Mouse (Mus musculus): ENCODE measurements around the gene Ahcyl2. TPM values are rescaled to one million over a fixed set of nuclear protein-coding genes. Genes with fewer than 3 reads are reported as not detected.
"Not testable (repeated sequence)": the region's sequence is repeated elsewhere in the genome, so short reads cannot be mapped to it uniquely, and the experiment has no call there.

Ahcyl2 gene
- total RNA-seq, 2 experiments from 2014 or later: 48.6 to 55.4 TPM

- ATAC-seq (replicated peaks; ENCODE audit: low FRiP score, poor library complexity, severe bottlenecking): no peak
Observed at GRCm38 (mm10) chr6:29805381-29805780, 37.6 kb downstream of the Ahcyl2 start.

- no peak for ATAC-seq (replicated peaks; ENCODE audit: low FRiP score, poor library complexity, severe bottlenecking)
Observed at GRCm38 (mm10) chr6:29812076-29812475, 44.3 kb downstream of the Ahcyl2 start.

GRCm38 (mm10) chr6:29812651-29813050, 44.8 kb downstream of the Ahcyl2 start:
- ATAC-seq (replicated peaks; ENCODE audit: low FRiP score, poor library complexity, severe bottlenecking): no peak

GRCm38 (mm10) chr6:29814616-29815015, 46.8 kb downstream of the Ahcyl2 start:
- ATAC-seq (replicated peaks; ENCODE audit: low FRiP score, poor library complexity, severe bottlenecking): no peak

GRCm38 (mm10) chr6:29815060-29815459, 47.2 kb downstream of the Ahcyl2 start:
- no peak for ATAC-seq (replicated peaks; ENCODE audit: low FRiP score, poor library complexity, severe bottlenecking)

GRCm38 (mm10) chr6:29815634-29816033, 47.8 kb downstream of the Ahcyl2 start:
- ATAC-seq (replicated peaks; ENCODE audit: low FRiP score, poor library complexity, severe bottlenecking): no peak

GRCm38 (mm10) chr6:29816371-29816770, 48.6 kb downstream of the Ahcyl2 start:
- not testable (repeated sequence) for ATAC-seq (replicated peaks; ENCODE audit: low FRiP score, poor library complexity, severe bottlenecking)

GRCm38 (mm10) chr6:29819309-29819708, 51.5 kb downstream of the Ahcyl2 start:
- no peak for ATAC-seq (replicated peaks; ENCODE audit: low FRiP score, poor library complexity, severe bottlenecking)

- no peak for ATAC-seq (replicated peaks; ENCODE audit: low FRiP score, poor library complexity, severe bottlenecking)
Observed at GRCm38 (mm10) chr6:29820314-29820713, 52.5 kb downstream of the Ahcyl2 start.

- ATAC-seq (replicated peaks; ENCODE audit: low FRiP score, poor library complexity, severe bottlenecking): no peak
Observed at GRCm38 (mm10) chr6:29820926-29821325, 53.1 kb downstream of the Ahcyl2 start.

- ATAC-seq (replicated peaks; ENCODE audit: low FRiP score, poor library complexity, severe bottlenecking): no peak
Observed at GRCm38 (mm10) chr6:29821770-29822169, 54.0 kb downstream of the Ahcyl2 start.

- ATAC-seq (replicated peaks; ENCODE audit: low FRiP score, poor library complexity, severe bottlenecking): no peak
Observed at GRCm38 (mm10) chr6:29825302-29825701, 57.5 kb downstream of the Ahcyl2 start.

GRCm38 (mm10) chr6:29827291-29828242, 59.8 kb downstream of the Ahcyl2 start:
- ATAC-seq (replicated peaks; ENCODE audit: low FRiP score, poor library complexity, severe bottlenecking): no peak

- no peak for ATAC-seq (replicated peaks; ENCODE audit: low FRiP score, poor library complexity, severe bottlenecking)
Observed at GRCm38 (mm10) chr6:29828574-29829234, 60.9 kb downstream of the Ahcyl2 start.

- ATAC-seq (replicated peaks; ENCODE audit: low FRiP score, poor library complexity, severe bottlenecking): no peak
Observed at GRCm38 (mm10) chr6:29832356-29832755, 64.5 kb downstream of the Ahcyl2 start.

GRCm38 (mm10) chr6:29833117-29833516, 65.3 kb downstream of the Ahcyl2 start:
- no peak for ATAC-seq (replicated peaks; ENCODE audit: low FRiP score, poor library complexity, severe bottlenecking)

- ATAC-seq (replicated peaks; ENCODE audit: low FRiP score, poor library complexity, severe bottlenecking): no peak
Observed at GRCm38 (mm10) chr6:29833568-29834255, 65.9 kb downstream of the Ahcyl2 start.

- ATAC-seq (replicated peaks; ENCODE audit: low FRiP score, poor library complexity, severe bottlenecking): no peak
Observed at GRCm38 (mm10) chr6:29835543-29836177, 67.8 kb downstream of the Ahcyl2 start.

GRCm38 (mm10) chr6:29837579-29837978, 69.8 kb downstream of the Ahcyl2 start:
- ATAC-seq (replicated peaks; ENCODE audit: low FRiP score, poor library complexity, severe bottlenecking): no peak

GRCm38 (mm10) chr6:29838531-29838930, 70.7 kb downstream of the Ahcyl2 start:
- no peak for ATAC-seq (replicated peaks; ENCODE audit: low FRiP score, poor library complexity, severe bottlenecking)

All from erythroid progenitor cell, adult 5-6 weeks (primary cell).